Mouse (Mus musculus) CH12.LX (cell line): ENCODE data around the gene Idh2. TPM values are rescaled to one million over a fixed set of nuclear protein-coding genes. Genes with fewer than 3 reads are reported as not detected.

Source experiments
- DNase-seq: peaks from one replicate; pipeline ENCODE4 v3.0.0-alpha.2; 2013; ENCODE audit errors: extremely low read depth
- H3K27ac ChIP-seq: 2 replicates; pipeline ENCODE4 v1.5.1; 2012; ENCODE audit warnings: low read depth, mild to moderate bottlenecking, control low read depth, moderate library complexity; ENCODE audit not compliant: insufficient read depth
- H3K27me3 ChIP-seq: replicated peaks from 2 replicates; pipeline ENCODE3; 2012; ENCODE audit warnings: inconsistent platforms
- H3K36me3 ChIP-seq, 2 experiments: replicated peaks in 1 of 2; 2 replicates each; pipeline versions ENCODE3 to v1.6.1; 2012; ENCODE audit warnings: inconsistent platforms in 1 of 2, low read length in 1 of 2, mild to moderate bottlenecking in 1 of 2, mixed read lengths in 1 of 2, moderate library complexity in 1 of 2; ENCODE audit not compliant: control insufficient read depth in 1 of 2, insufficient read depth in 1 of 2
- H3K4me1 ChIP-seq, 2 experiments: 2 replicates each; pipeline ENCODE4 v1.6.1; 2012; ENCODE audit warnings: inconsistent platforms in 1 of 2, moderate library complexity in 1 of 2; ENCODE audit not compliant: insufficient read depth in 2 of 2, control insufficient read depth in 1 of 2
- H3K4me2 ChIP-seq: 2 replicates; pipeline ENCODE4 v1.6.1; 2012; ENCODE audit warnings: low read depth, mild to moderate bottlenecking, control low read depth; ENCODE audit not compliant: poor library complexity, insufficient read depth, severe bottlenecking
- H3K4me3 ChIP-seq, 3 experiments: fragments of 150-350 bp in 1 of 3; sonication (generic) in 1 of 3; replicated peaks in 1 of 3; 2 replicates each; pipeline versions ENCODE3 to v1.5.1; 2011 to 2012; ENCODE audit warnings: low read depth in 2 of 3, low read length in 2 of 3, mild to moderate bottlenecking in 2 of 3, moderate library complexity in 2 of 3, control low read depth in 1 of 3, improper control_type of control experiment in 1 of 3, inconsistent platforms in 1 of 3, mixed read lengths in 1 of 3; ENCODE audit not compliant: poor library complexity in 1 of 3
- H3K79me2 ChIP-seq: replicated peaks from 2 replicates; pipeline ENCODE4 v1.6.1; 2012; ENCODE audit warnings: mild to moderate bottlenecking, moderate library complexity; ENCODE audit not compliant: control insufficient read depth, poor library complexity, insufficient read depth, severe bottlenecking; ENCODE audit errors: extremely low read depth
- H3K9ac ChIP-seq: 2 replicates; pipeline ENCODE4 v1.6.1; 2012; ENCODE audit warnings: low read depth, mild to moderate bottlenecking, control low read depth, moderate library complexity; ENCODE audit not compliant: insufficient read depth
- H3K9me3 ChIP-seq: replicated peaks from 2 replicates; pipeline ENCODE3; 2012; ENCODE audit warnings: low read length, inconsistent platforms, mixed read lengths
- BHLHE40 ChIP-seq: IDR thresholded peaks from 2 replicates; pipeline ENCODE4 v1.6.1; 2011; ENCODE audit warnings: mild to moderate bottlenecking, low read depth, low read length, improper control_type of control experiment
- CHD1 ChIP-seq: IDR thresholded peaks from 2 replicates; pipeline ENCODE4 v1.6.1; 2012; ENCODE audit warnings: low read depth, low read length, improper control_type of control experiment, inconsistent platforms
- CHD2 ChIP-seq: IDR thresholded peaks from 2 replicates; pipeline ENCODE4 v1.6.1; 2011; ENCODE audit warnings: low read length, improper control_type of control experiment
- CTCF ChIP-seq, 2 experiments: IDR thresholded peaks in 1 of 2; conservative IDR thresholded peaks in 1 of 2; 2 replicates each; pipeline ENCODE4 v1.5.1; 2011 to 2012; ENCODE audit warnings: low read depth in 2 of 2, low read length in 2 of 2, improper control_type of control experiment in 1 of 2, inconsistent platforms in 1 of 2, mild to moderate bottlenecking in 1 of 2, moderate library complexity in 1 of 2
- E2F4 ChIP-seq: IDR thresholded peaks from 2 replicates; pipeline ENCODE4 v1.6.1; 2011; ENCODE audit warnings: low read depth, low read length, improper control_type of control experiment; ENCODE audit not compliant: insufficient replicate concordance
- ELF1 ChIP-seq: IDR thresholded peaks from 2 replicates; pipeline ENCODE4 v1.6.1; 2014; ENCODE audit warnings: low read depth, mild to moderate bottlenecking, inconsistent platforms, low read length, improper control_type of control experiment
- EP300 ChIP-seq: IDR thresholded peaks from 2 replicates; pipeline ENCODE4 v1.6.1; 2011; ENCODE audit warnings: low read length, improper control_type of control experiment
- ETS1 ChIP-seq: conservative IDR thresholded peaks from 2 replicates; pipeline ENCODE4 v1.6.1; 2012; ENCODE audit warnings: low read depth, mild to moderate bottlenecking, inconsistent platforms, low read length, improper control_type of control experiment, moderate library complexity
- GABPA ChIP-seq: IDR thresholded peaks from 2 replicates; pipeline ENCODE4 v1.6.1; 2012; ENCODE audit warnings: low read depth, low read length, improper control_type of control experiment, inconsistent platforms; ENCODE audit not compliant: insufficient replicate concordance
- HCFC1 ChIP-seq: IDR thresholded peaks from 2 replicates; pipeline ENCODE4 v1.6.1; 2012; ENCODE audit warnings: low read depth, mild to moderate bottlenecking, inconsistent platforms, low read length, improper control_type of control experiment
- IRF4 ChIP-seq: IDR thresholded peaks from 2 replicates; pipeline ENCODE4 v1.6.1; 2014; ENCODE audit warnings: low read depth, mild to moderate bottlenecking, inconsistent platforms, low read length, improper control_type of control experiment
- JUN ChIP-seq: IDR thresholded peaks from 2 replicates; pipeline ENCODE4 v1.6.1; 2011; ENCODE audit warnings: low read depth, mild to moderate bottlenecking, low read length, improper control_type of control experiment, moderate library complexity; ENCODE audit not compliant: insufficient read depth
- JUND ChIP-seq: conservative IDR thresholded peaks from 2 replicates; pipeline ENCODE4 v1.6.1; 2011; ENCODE audit warnings: low read depth, low read length, improper control_type of control experiment
- KAT2A ChIP-seq: IDR thresholded peaks from 2 replicates; pipeline ENCODE4 v1.6.1; 2012; ENCODE audit warnings: low read length, improper control_type of control experiment, inconsistent platforms; ENCODE audit not compliant: insufficient replicate concordance
- MAFK ChIP-seq: IDR thresholded peaks from 2 replicates; pipeline ENCODE4 v1.6.1; 2011; ENCODE audit warnings: low read length, improper control_type of control experiment; ENCODE audit not compliant: insufficient replicate concordance
- MAX ChIP-seq: IDR thresholded peaks from 2 replicates; pipeline ENCODE4 v1.6.1; 2011; ENCODE audit warnings: low read length, improper control_type of control experiment
- MAZ ChIP-seq: IDR thresholded peaks from 2 replicates; pipeline ENCODE4 v1.6.1; 2012; ENCODE audit warnings: low read depth, mild to moderate bottlenecking, inconsistent platforms, low read length, improper control_type of control experiment, moderate library complexity
- MEF2A ChIP-seq: IDR thresholded peaks from 2 replicates; pipeline ENCODE4 v1.6.1; 2014; ENCODE audit warnings: low read depth, mild to moderate bottlenecking, inconsistent platforms, low read length, improper control_type of control experiment, borderline replicate concordance
- MXI1 ChIP-seq: IDR thresholded peaks from 2 replicates; pipeline ENCODE4 v1.6.1; 2011; ENCODE audit warnings: mild to moderate bottlenecking, low read depth, low read length, improper control_type of control experiment
- MYC ChIP-seq: IDR thresholded peaks from 2 replicates; pipeline ENCODE4 v1.6.1; 2011; ENCODE audit warnings: low read depth, mild to moderate bottlenecking, improper control_type of control experiment, low read length
- NELFE ChIP-seq: IDR thresholded peaks from 2 replicates; pipeline ENCODE4 v1.6.1; 2011; ENCODE audit warnings: low read depth, low read length, improper control_type of control experiment
- NRF1 ChIP-seq: IDR thresholded peaks from 2 replicates; pipeline ENCODE4 v1.6.1; 2014; ENCODE audit warnings: low read depth, mild to moderate bottlenecking, inconsistent platforms, low read length, improper control_type of control experiment, moderate library complexity
- PAX5 ChIP-seq: IDR thresholded peaks from 2 replicates; pipeline ENCODE4 v1.6.1; 2012; ENCODE audit warnings: low read length, inconsistent platforms, mixed read lengths
- POLR2A ChIP-seq: IDR thresholded peaks from 2 replicates; pipeline ENCODE4 v1.6.1; 2011; ENCODE audit warnings: low read depth, mild to moderate bottlenecking, improper control_type of control experiment, low read length
- POLR2AphosphoS2 ChIP-seq: IDR thresholded peaks from 2 replicates; pipeline ENCODE4 v1.6.1; 2011; ENCODE audit warnings: low read depth, low read length, improper control_type of control experiment
- RAD21 ChIP-seq: IDR thresholded peaks from 2 replicates; pipeline ENCODE4 v1.6.1; 2011; ENCODE audit warnings: low read depth, mild to moderate bottlenecking, low read length, improper control_type of control experiment, moderate library complexity
- RCOR1 ChIP-seq: conservative IDR thresholded peaks from 2 replicates; pipeline ENCODE4 v1.6.1; 2012; ENCODE audit warnings: low read depth, mild to moderate bottlenecking, inconsistent platforms, low read length, improper control_type of control experiment
- SIN3A ChIP-seq: IDR thresholded peaks from 2 replicates; pipeline ENCODE4 v1.6.1; 2012; ENCODE audit warnings: low read length, improper control_type of control experiment, inconsistent platforms
- SMC3 ChIP-seq: IDR thresholded peaks from 2 replicates; pipeline ENCODE4 v1.6.1; 2011; ENCODE audit warnings: low read depth, low read length, improper control_type of control experiment
- TBP ChIP-seq: conservative IDR thresholded peaks from 2 replicates; pipeline ENCODE4 v1.6.1; 2011; ENCODE audit warnings: low read depth, low read length, improper control_type of control experiment
- TCF12 ChIP-seq: IDR thresholded peaks from 2 replicates; pipeline ENCODE4 v1.6.1; 2014; ENCODE audit warnings: low read depth, mild to moderate bottlenecking, inconsistent platforms, low read length, improper control_type of control experiment
- UBTF ChIP-seq: IDR thresholded peaks from 2 replicates; pipeline ENCODE4 v1.6.1; 2012; ENCODE audit warnings: low read depth, mild to moderate bottlenecking, inconsistent platforms, low read length, improper control_type of control experiment, moderate library complexity
- USF1 ChIP-seq: IDR thresholded peaks from 2 replicates; pipeline ENCODE4 v1.6.1; 2014; ENCODE audit warnings: low read depth, mild to moderate bottlenecking, inconsistent platforms, low read length, improper control_type of control experiment
- USF2 ChIP-seq: conservative IDR thresholded peaks from 2 replicates; pipeline ENCODE4 v1.6.1; 2011; ENCODE audit warnings: low read depth, low read length, improper control_type of control experiment
- ZC3H11A ChIP-seq: IDR thresholded peaks from 2 replicates; pipeline ENCODE4 v1.6.1; 2012; ENCODE audit warnings: low read depth, mild to moderate bottlenecking, inconsistent platforms, low read length, improper control_type of control experiment
- ZKSCAN1 ChIP-seq: IDR thresholded peaks from 2 replicates; pipeline ENCODE4 v1.6.1; 2012; ENCODE audit warnings: low read depth, inconsistent platforms, low read length, improper control_type of control experiment, borderline replicate concordance
- ZMIZ1 ChIP-seq: IDR thresholded peaks from 2 replicates; pipeline ENCODE4 v1.6.1; 2012; ENCODE audit warnings: low read depth, mild to moderate bottlenecking, inconsistent platforms, low read length, improper control_type of control experiment
- ZNF384 ChIP-seq: IDR thresholded peaks from 2 replicates; pipeline ENCODE4 v1.6.1; 2012; ENCODE audit warnings: low read depth, low read length, improper control_type of control experiment, inconsistent platforms
- dilution Hi-C: fragments of 300-500 bp; cut with MboI; formaldehyde crosslinking; loops from 2 replicates; pipeline ENCODE4 v1.14.3; 2020; ENCODE audit warnings: low sequenced_read_pairs; ENCODE audit not compliant: extremely low pct_unique_long_range_greater_than_20kb, extremely low pct_ligation_motif_present
- in situ Hi-C: fragments of 300-500 bp; cut with MboI; formaldehyde crosslinking; loops from 3 replicates; pipeline ENCODE4 v1.14.3; 2019; ENCODE audit warnings: low sequenced_read_pairs, low pct_ligation_motif_present, low pct_unique_long_range_greater_than_20kb, mixed read lengths
- polyA plus RNA-seq: library from polyadenylated mRNA; unstranded; fragments of >175 nt; gene quantifications from 2 replicates; pipeline ENCODE4 v1.2.1, GENCODE M21; 2012; ENCODE audit warnings: low read depth; ENCODE audit not compliant: insufficient read length
- total RNA-seq, 2 experiments: library from RNA; depleted of rRNA; stranded (reverse); fragments of 300-350 nt in 1 of 2; fragments of >200 nt in 1 of 2; gene quantifications; 2 replicates each; pipeline ENCODE4 v1.2.3; 2012 to 2014

Gene Idh2
- total and polyA plus RNA-seq, 3 experiments = 13.6 to 96.4 (median 21.5) TPM

DNA sequence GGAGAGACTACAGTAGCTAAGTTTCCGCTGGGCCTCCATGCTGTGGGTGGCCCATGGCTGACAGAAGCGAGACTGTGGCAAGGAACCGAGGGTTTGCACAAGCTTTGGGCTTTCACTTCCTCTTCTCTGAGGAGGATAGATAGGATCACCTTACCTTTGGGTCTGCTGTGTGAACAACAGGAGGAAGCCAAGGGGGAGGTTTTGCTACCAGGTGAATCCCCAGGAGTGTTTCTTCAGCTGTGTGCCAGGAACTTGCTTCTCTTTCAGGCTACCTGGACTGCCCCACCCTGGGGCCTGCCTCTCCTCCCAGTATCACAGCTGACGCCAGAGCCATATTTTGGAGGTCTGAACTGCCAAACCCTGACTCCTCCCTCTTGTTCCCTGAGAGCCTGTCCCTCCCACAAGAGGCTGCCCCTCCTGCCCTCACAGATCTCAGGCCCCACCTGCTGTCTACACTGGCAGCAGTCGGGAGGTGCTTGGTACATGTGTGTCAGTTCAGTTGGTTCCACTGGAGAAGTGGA, 40.2 kb downstream of the Idh2 start:
- peaks cover 0 to 8% of the 10 kb centered on the region in 2 experiments for H3K36me3 ChIP-seq
- in situ Hi-C loops (no loop called here), dilution Hi-C loops (no loop called here)
- peak overlapping the region in 2 of 3 experiments; percentile 11 to 18 for H3K4me3 ChIP-seq
- H3K27ac ChIP-seq = peak overlapping the region; percentile 84
- TF ChIP-seq UBTF = peak; percentile 44; the same call in 1 of the 2 replicates
- TF ChIP-seq ELF1 = peak; percentile 53; the same call in 1 of the 2 replicates
- TF ChIP-seq JUN = no peak; the same call in 1 of the 2 replicates
- TF ChIP-seq USF1 = no peak
- peak; percentile 13; the same call in 1 of the 2 replicates for TF ChIP-seq ZC3H11A
- TF ChIP-seq RAD21 = peak; percentile 43
- peak; percentile 99 for TF ChIP-seq EP300
- TF ChIP-seq MAZ = peak; percentile 99
- peak; percentile 93 for TF ChIP-seq RCOR1
- peak; percentile 90 for TF ChIP-seq SIN3A
- no peak for TF ChIP-seq PAX5
- TF ChIP-seq JUND = peak; percentile 36; the same call in 1 of the 2 replicates
- peak; percentile 99 for TF ChIP-seq ETS1
- TF ChIP-seq MXI1 = peak; percentile 72
- peak; percentile 99 for TF ChIP-seq IRF4
- TF ChIP-seq CHD1 = peak; percentile 47; the same call in 1 of the 2 replicates
- no peak for TF ChIP-seq E2F4
- TF ChIP-seq CTCF (conservative IDR thresholded peaks at IDR 0.05 in 1 of 2, IDR thresholded peaks at IDR 0.05 in 1 of 2; ENCODE audit: low read depth in 2 of 2, low read length in 2 of 2) = peak in 1 of 2 experiments; percentile 52; a peak in 2 of 4 replicates
- TF ChIP-seq POLR2AphosphoS2 = no peak
- TF ChIP-seq NELFE = no peak
- TF ChIP-seq MAX = peak; percentile 81
- TF ChIP-seq USF2 = no peak
- TF ChIP-seq CHD2 = peak; percentile 87
- TF ChIP-seq ZMIZ1 = peak; percentile 66; the same call in 1 of the 2 replicates
- TF ChIP-seq KAT2A = 0 out of 2 replicates have a peak, but pooled peaks have one; percentile 55
- peak; percentile 38; the same call in 1 of the 2 replicates for TF ChIP-seq NRF1
- TF ChIP-seq ZNF384 = peak; percentile 42; the same call in 1 of the 2 replicates
- TF ChIP-seq TCF12 = peak; percentile 98
- TF ChIP-seq HCFC1 = peak; percentile 60
- TF ChIP-seq GABPA = no peak
- peak; percentile 56 for TF ChIP-seq SMC3
- no peak for TF ChIP-seq ZKSCAN1
- peak; percentile 94 for TF ChIP-seq MEF2A
- TF ChIP-seq TBP = peak; percentile 35; the same call in 1 of the 2 replicates
- TF ChIP-seq BHLHE40 = peak; percentile 96
- peak; percentile 87 for TF ChIP-seq MYC
- TF ChIP-seq MAFK = peak; percentile 77
- TF ChIP-seq POLR2A = peak; percentile 62
- peaks cover 46 to 87% of the 10 kb centered on the region in 2 experiments for H3K4me1 ChIP-seq
- no peaks in the 10 kb centered on the region for H3K27me3 ChIP-seq
- peaks cover 5% of the 10 kb centered on the region; the same call in 1 of the 2 replicates for H3K79me2 ChIP-seq
- H3K4me2 ChIP-seq = peak overlapping the region; percentile 53; the same call in 1 of the 2 replicates
- peak; percentile 96 for DNase-seq
- H3K9ac ChIP-seq = peak overlapping the region; percentile 21; the same call in 1 of the 2 replicates
- no peaks in the 10 kb centered on the region for H3K9me3 ChIP-seq
